Mouse (Mus musculus) heart, embryonic 14.5 days (tissue): Measurements from ENCODE around the gene Apeh. TPM values are rescaled to one million over a fixed set of nuclear protein-coding genes. Genes with fewer than 3 reads are reported as not detected.

ENCODE experiments used
- ATAC-seq: fragments of 200-750 bp; cut with Nextera tagmentation; 2 replicates; pipeline ENCODE4 v1.8.0; 2017; ENCODE audit warnings: low read depth, moderate TSS enrichment; ENCODE audit not compliant: insufficient number of reproducible peaks, insufficient read depth, low FRiP score
- H3K27ac ChIP-seq, 2 experiments: fragments of 200-500 bp in 1 of 2; fragments of 300-500 bp in 1 of 2; sonication (generic) in 1 of 2; replicated peaks in 1 of 2; 2 replicates each; pipeline ENCODE4 v1.5.1; 2012 to 2014; ENCODE audit warnings: low read depth in 2 of 2, low read length in 2 of 2, control low read depth in 1 of 2, mild to moderate bottlenecking in 1 of 2, mixed read lengths in 1 of 2; ENCODE audit not compliant: control insufficient read depth in 1 of 2, insufficient read depth in 1 of 2
- H3K27me3 ChIP-seq: fragments of 300-500 bp; sonication (generic); 2 replicates; pipeline ENCODE4 v1.6.1; 2014; ENCODE audit warnings: mild to moderate bottlenecking, low read length, control low read depth; ENCODE audit not compliant: control insufficient read depth, insufficient read depth
- H3K36me3 ChIP-seq: fragments of 300-500 bp; sonication (generic); 2 replicates; pipeline ENCODE4 v1.6.1; 2014; ENCODE audit warnings: mild to moderate bottlenecking, control low read depth, low read length, mixed read lengths; ENCODE audit not compliant: control insufficient read depth, insufficient read depth
- H3K4me1 ChIP-seq, 2 experiments: fragments of 200-500 bp in 1 of 2; fragments of 300-500 bp in 1 of 2; sonication (generic) in 1 of 2; 2 replicates each; pipeline ENCODE4 v1.6.1; 2012 to 2014; ENCODE audit warnings: low read length in 2 of 2, control low read depth in 1 of 2, mixed read lengths in 1 of 2; ENCODE audit not compliant: control insufficient read depth in 2 of 2, insufficient read depth in 2 of 2
- H3K4me2 ChIP-seq: fragments of 300-500 bp; sonication (generic); 2 replicates; pipeline ENCODE4 v1.6.1; 2014; ENCODE audit warnings: mild to moderate bottlenecking, low read length
- H3K4me3 ChIP-seq, 2 experiments: fragments of 200-500 bp in 1 of 2; fragments of 300-500 bp in 1 of 2; sonication (generic) in 1 of 2; 2 replicates each; pipeline ENCODE4 v1.5.1; 2012 to 2014; ENCODE audit warnings: low read length in 2 of 2, mild to moderate bottlenecking in 2 of 2, control low read depth in 1 of 2, low read depth in 1 of 2, moderate library complexity in 1 of 2; ENCODE audit not compliant: control insufficient read depth in 1 of 2, insufficient read depth in 1 of 2
- H3K9ac ChIP-seq: fragments of 300-500 bp; sonication (generic); 2 replicates; pipeline ENCODE4 v1.6.1; 2014; ENCODE audit warnings: mild to moderate bottlenecking, low read length
- H3K9me3 ChIP-seq: fragments of 300-500 bp; sonication (generic); 2 replicates; pipeline ENCODE4 v1.6.1; 2016; ENCODE audit warnings: low read length, control low read depth; ENCODE audit not compliant: control insufficient read depth
- WGBS: fragments of 180-500 bp; shearing (Covaris S2); extraction: QIAGEN DNeasy Blood & Tissue Kit; methylation state at CpG from one replicate; pipeline ENCODE4 v1.1.7; 2014; 5-methylcytosine and 5-hydroxymethylcytosine counted together
- polyA plus RNA-seq: library from polyadenylated mRNA; unstranded; fragments of >200 nt; fragmentation: Nextera tagmentation; extraction: Ambion mirVana; gene quantifications from 2 replicates; pipeline ENCODE4 v1.2.1, GENCODE M21; 2014

Gene Apeh
- polyA plus RNA-seq, result 48.7 and 50.8 TPM in 2 replicates

- WGBS, result under 1% methylated on average over 52 of the region's 52 CpGs
- peak within 1 kb of the TSS; percentile 59 to 78 for H3K4me3 ChIP-seq
- peaks cover 36% of the 10 kb centered on the region for H3K36me3 ChIP-seq
- peaks cover 8 to 30% of the 10 kb centered on the region in 2 experiments for H3K4me1 ChIP-seq
- peak within 1 kb of the TSS; percentile 99 for H3K4me2 ChIP-seq
- H3K27me3 ChIP-seq, result no peaks in the 10 kb centered on the region
- no peaks in the 10 kb centered on the region for H3K9me3 ChIP-seq
- peak; percentile 90 for ATAC-seq
- H3K27ac ChIP-seq, result peak within 1 kb of the TSS; percentile 56 to 58
- H3K9ac ChIP-seq, result peak within 1 kb of the TSS; percentile 79
These were observed at the start of gene Apeh for GRCm38 (mm10) chr9:108094184-108094941. TSS of gene Apeh (minus strand) at chr9:108094606.

- no peak overlapping the region for H3K27ac ChIP-seq
- H3K4me3 ChIP-seq, result no peak overlapping the region
- no peaks in the 10 kb centered on the region for H3K9me3 ChIP-seq
- ATAC-seq, result no peak
- no peak overlapping the region for H3K4me2 ChIP-seq
- no peaks in the 10 kb centered on the region for H3K27me3 ChIP-seq
- H3K4me1 ChIP-seq, result 0 out of 4 replicates have a peak, but pooled peaks cover 0 to 2% of the 10 kb centered on the region in 2 experiments
- WGBS, result 93% methylated on average over 2 of the region's 2 CpGs
- no peak overlapping the region for H3K9ac ChIP-seq
- H3K36me3 ChIP-seq, result no peaks in the 10 kb centered on the region
These were observed 49.1 kb upstream of the Apeh start for GRCm38 (mm10) chr9:108143470-108143869.

GRCm38 (mm10) chr9:108141387-108141786, 47.0 kb upstream of the Apeh start:
- Histone ChIP-seq H3K27me3 (no peaks in the 10 kb centered on the region), H3K27ac (no peak overlapping the region), H3K4me2 (no peak overlapping the region), H3K36me3 (no peaks in the 10 kb centered on the region), H3K4me3 (no peak overlapping the region), H3K9ac (no peak overlapping the region), H3K4me1 (peaks cover 9 to 12% of the 10 kb centered on the region in 2 experiments; a peak in 2 of 4 replicates), H3K9me3 (no peaks in the 10 kb centered on the region)
- 77% methylated on average over 10 of the region's 10 CpGs for WGBS
- ATAC-seq, result no peak

GRCm38 (mm10) chr9:108139963-108140695, 45.7 kb upstream of the Apeh start:
- Histone ChIP-seq H3K4me1 (peaks cover 9 to 12% of the 10 kb centered on the region in 2 experiments; a peak in 2 of 4 replicates), H3K9ac (no peak overlapping the region), H3K4me2 (no peak overlapping the region), H3K27ac (no peak overlapping the region), H3K9me3 (no peaks in the 10 kb centered on the region), H3K27me3 (no peaks in the 10 kb centered on the region), H3K36me3 (no peaks in the 10 kb centered on the region), H3K4me3 (no peak overlapping the region)
- no peak for ATAC-seq
- WGBS, result 74% methylated on average over 7 of the region's 7 CpGs

- Histone ChIP-seq H3K9ac (no peak overlapping the region), H3K4me2 (no peak overlapping the region), H3K36me3 (no peaks in the 10 kb centered on the region), H3K27ac (no peak overlapping the region), H3K27me3 (no peaks in the 10 kb centered on the region), H3K9me3 (no peaks in the 10 kb centered on the region), H3K4me3 (no peak overlapping the region), H3K4me1 (peaks cover 9 to 12% of the 10 kb centered on the region in 2 experiments; a peak in 2 of 4 replicates)
- WGBS, result 78% methylated on average over 17 of the region's 17 CpGs
- no peak for ATAC-seq
These were observed 45.0 kb upstream of the Apeh start for GRCm38 (mm10) chr9:108139169-108139962.

GRCm38 (mm10) chr9:108138118-108138517, 43.7 kb upstream of the Apeh start:
- no peak overlapping the region for H3K9ac ChIP-seq
- no peak overlapping the region for H3K4me3 ChIP-seq
- H3K27ac ChIP-seq, result no peak overlapping the region
- H3K36me3 ChIP-seq, result no peaks in the 10 kb centered on the region
- no peak overlapping the region for H3K4me2 ChIP-seq
- H3K4me1 ChIP-seq, result peaks cover 9 to 12% of the 10 kb centered on the region in 2 experiments; a peak in 2 of 4 replicates
- H3K9me3 ChIP-seq, result no peaks in the 10 kb centered on the region
- WGBS, result 83% methylated on average over 6 of the region's 6 CpGs
- no peaks in the 10 kb centered on the region for H3K27me3 ChIP-seq
- no peak for ATAC-seq

GRCm38 (mm10) chr9:108137523-108137922, 43.1 kb upstream of the Apeh start:
- 5% methylated on average over 17 of the region's 17 CpGs for WGBS
- no peaks in the 10 kb centered on the region for H3K36me3 ChIP-seq
- no peaks in the 10 kb centered on the region for H3K9me3 ChIP-seq
- peaks cover 9 to 12% of the 10 kb centered on the region in 2 experiments; a peak in 2 of 4 replicates for H3K4me1 ChIP-seq
- H3K27me3 ChIP-seq, result no peaks in the 10 kb centered on the region
- no peak overlapping the region for H3K4me3 ChIP-seq
- no peak overlapping the region for H3K27ac ChIP-seq
- H3K4me2 ChIP-seq, result peak overlapping the region; percentile 42
- peak; percentile 74; the same call in 1 of the 2 replicates for ATAC-seq
- no peak overlapping the region for H3K9ac ChIP-seq
